Mouse (Mus musculus) liver, postnatal 0 days (tissue): Measurements from ENCODE around the gene Tek. TPM values are rescaled to one million over a fixed set of nuclear protein-coding genes. Genes with fewer than 3 reads are reported as not detected.

ENCODE experiments used
- ATAC-seq: fragments of 200-750 bp; cut with Nextera tagmentation; 2 replicates; pipeline ENCODE4 v1.8.0; 2017; ENCODE audit warnings: mild to moderate bottlenecking, moderate library complexity
- DNase-seq: peaks from one replicate; pipeline ENCODE4 v3.0.0-alpha.2; 2016
- H3K27ac ChIP-seq: fragments of 300-500 bp; sonication (generic); 2 replicates; pipeline ENCODE4 v1.5.1; 2014; ENCODE audit warnings: antibody characterized with exemption, moderate library complexity, mild to moderate bottlenecking, low read depth
- H3K27me3 ChIP-seq: fragments of 300-500 bp; sonication (generic); 2 replicates; pipeline ENCODE4 v1.6.1; 2014; ENCODE audit warnings: low read length, control low read depth, mixed read lengths; ENCODE audit not compliant: insufficient read depth
- H3K36me3 ChIP-seq: fragments of 300-500 bp; sonication (generic); replicated peaks from 2 replicates; pipeline ENCODE4 v1.6.1; 2014; ENCODE audit warnings: mild to moderate bottlenecking, control low read depth, low read length, moderate library complexity, mixed read lengths; ENCODE audit not compliant: insufficient read depth
- H3K4me1 ChIP-seq: fragments of 300-500 bp; sonication (generic); 2 replicates; pipeline ENCODE4 v1.6.1; 2014; ENCODE audit warnings: antibody characterized with exemption, mild to moderate bottlenecking, control low read depth; ENCODE audit not compliant: insufficient read depth
- H3K4me2 ChIP-seq: fragments of 300-500 bp; sonication (generic); 2 replicates; pipeline ENCODE4 v1.6.1; 2014; ENCODE audit warnings: low read depth, mild to moderate bottlenecking, low read length, moderate library complexity, mixed read lengths
- H3K4me3 ChIP-seq: fragments of 300-500 bp; sonication (generic); 2 replicates; pipeline ENCODE4 v1.5.1; 2014; ENCODE audit warnings: low read depth, low read length
- H3K9ac ChIP-seq: fragments of 300-500 bp; sonication (generic); replicated peaks from 2 replicates; pipeline ENCODE4 v1.6.1; 2014; ENCODE audit warnings: mild to moderate bottlenecking, moderate library complexity
- H3K9me3 ChIP-seq: fragments of 300-500 bp; sonication (generic); 2 replicates; pipeline ENCODE4 v1.6.1; 2016; ENCODE audit warnings: mild to moderate bottlenecking, control low read depth, low read length, mixed read lengths
- CTCF ChIP-seq: sonication (generic); IDR thresholded peaks from 2 replicates; pipeline ENCODE4 v1.5.1; 2016; ENCODE audit warnings: antibody characterized with exemption, low read depth
- EP300 ChIP-seq: IDR thresholded peaks from 2 replicates; pipeline ENCODE4 v1.6.1; 2016; ENCODE audit warnings: antibody characterized with exemption, low read depth, mild to moderate bottlenecking
- WGBS: fragments of 180-500 bp; shearing (Covaris S2); extraction: QIAGEN DNeasy Blood & Tissue Kit; methylation state at CpG from one replicate; pipeline ENCODE4 v1.1.7; 2014; ENCODE audit not compliant: insufficient replicate concordance; 5-methylcytosine and 5-hydroxymethylcytosine counted together
- polyA plus RNA-seq: library from polyadenylated mRNA; unstranded; fragments of >200 nt; fragmentation: Nextera tagmentation; extraction: Ambion mirVana; gene quantifications from 2 replicates; pipeline ENCODE4 v1.2.1, GENCODE M21; 2015

Tek gene
- polyA plus RNA-seq, 1 experiment from 2014 or later = 3.8 TPM

DNA sequence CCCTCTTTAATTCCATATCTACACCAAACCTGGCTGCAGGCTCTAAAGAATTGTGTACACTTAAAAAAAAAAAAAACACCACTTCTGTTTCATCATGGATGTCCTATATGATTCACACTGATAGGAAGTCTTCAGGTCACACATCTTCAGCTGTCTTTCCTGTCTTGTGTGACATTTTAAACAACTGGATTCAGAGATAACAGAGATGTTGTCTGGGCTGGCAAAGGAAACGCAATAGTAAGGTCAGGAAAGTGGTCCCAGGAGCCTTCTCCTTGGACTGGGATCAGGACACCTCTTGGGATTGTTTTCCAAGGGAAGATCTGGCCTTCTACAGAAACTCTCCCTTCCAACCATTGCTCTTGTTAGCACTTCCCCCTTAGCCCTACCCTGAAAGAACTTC, 2.7 kb downstream of the Tek start:
- no peak for DNase-seq
- WGBS = 47% methylated on average over 1 of the region's 1 CpGs
- no peak for TF ChIP-seq CTCF
- TF ChIP-seq EP300 = no peak
- Histone ChIP-seq H3K27me3 (no peaks in the 10 kb centered on the region), H3K9me3 (no peaks in the 10 kb centered on the region), H3K36me3 (no peaks in the 10 kb centered on the region), H3K4me1 (no peaks in the 10 kb centered on the region; the same call in 1 of the 2 replicates), H3K4me3 (no peak overlapping the region), H3K9ac (no peak overlapping the region), H3K4me2 (no peak overlapping the region), H3K27ac (no peak overlapping the region)
- no peak for ATAC-seq

DNA sequence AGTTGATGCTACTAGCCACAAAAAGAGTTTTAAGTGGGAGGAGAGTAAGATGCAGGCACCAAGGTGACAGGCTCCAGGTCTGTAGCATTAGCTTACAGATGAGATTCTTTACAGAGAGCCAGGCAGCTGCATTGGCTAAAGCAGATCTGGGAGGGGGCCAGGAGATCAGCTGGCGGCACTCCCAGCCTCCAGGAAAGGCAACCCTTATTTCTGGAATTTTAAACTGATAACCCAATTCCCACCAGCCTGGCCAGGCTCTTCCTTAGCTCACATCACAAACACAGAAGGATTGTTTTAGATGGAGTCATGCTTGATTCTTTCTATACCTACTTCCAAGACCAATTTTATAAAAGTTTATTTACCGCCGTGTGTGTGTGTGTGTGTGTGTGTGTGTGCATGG, 6.7 kb downstream of the Tek start:
- no peaks in the 10 kb centered on the region for H3K9me3 ChIP-seq
- no peak for ATAC-seq
- H3K4me3 ChIP-seq = no peak overlapping the region
- no peak for DNase-seq
- TF ChIP-seq CTCF (no peak), EP300 (no peak)
- H3K4me2 ChIP-seq = no peak overlapping the region
- 76% methylated on average over 3 of the region's 3 CpGs for WGBS
- no peaks in the 10 kb centered on the region for H3K36me3 ChIP-seq
- no peak overlapping the region for H3K27ac ChIP-seq
- no peaks in the 10 kb centered on the region for H3K27me3 ChIP-seq
- H3K4me1 ChIP-seq = no peaks in the 10 kb centered on the region; the same call in 1 of the 2 replicates
- H3K9ac ChIP-seq = no peak overlapping the region

DNA sequence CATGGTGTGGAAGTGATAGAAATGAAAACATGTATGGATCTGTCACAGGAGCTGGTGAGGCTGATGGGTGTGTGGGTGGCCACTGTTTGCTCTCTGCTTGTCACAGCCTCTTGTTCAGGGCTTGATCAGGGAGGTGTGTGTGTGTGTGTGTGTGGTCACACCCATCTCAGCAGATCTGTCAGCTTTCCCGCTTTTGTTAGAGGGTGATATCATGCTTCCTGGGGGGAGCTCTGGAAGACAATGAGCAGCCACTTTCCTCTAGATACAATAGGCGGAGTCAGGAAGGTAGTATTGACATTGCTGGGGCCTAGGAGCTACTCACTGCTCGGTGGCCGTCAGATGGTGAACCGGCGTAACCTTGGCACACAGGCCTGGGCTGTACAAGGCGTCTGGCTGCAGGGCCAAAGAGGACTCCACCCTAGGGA, 7.3 kb downstream of the Tek start:
- ATAC-seq (peak; percentile 43), DNase-seq (peak; percentile 15)
- Histone ChIP-seq H3K4me2 (no peak overlapping the region), H3K9me3 (no peaks in the 10 kb centered on the region), H3K27ac (no peak overlapping the region), H3K9ac (no peak overlapping the region), H3K36me3 (no peaks in the 10 kb centered on the region), H3K4me1 (no peaks in the 10 kb centered on the region; the same call in 1 of the 2 replicates), H3K27me3 (no peaks in the 10 kb centered on the region), H3K4me3 (no peak overlapping the region)
- WGBS = 37% methylated on average over 7 of the region's 7 CpGs
- TF ChIP-seq EP300 = no peak
- no peak for TF ChIP-seq CTCF

DNA sequence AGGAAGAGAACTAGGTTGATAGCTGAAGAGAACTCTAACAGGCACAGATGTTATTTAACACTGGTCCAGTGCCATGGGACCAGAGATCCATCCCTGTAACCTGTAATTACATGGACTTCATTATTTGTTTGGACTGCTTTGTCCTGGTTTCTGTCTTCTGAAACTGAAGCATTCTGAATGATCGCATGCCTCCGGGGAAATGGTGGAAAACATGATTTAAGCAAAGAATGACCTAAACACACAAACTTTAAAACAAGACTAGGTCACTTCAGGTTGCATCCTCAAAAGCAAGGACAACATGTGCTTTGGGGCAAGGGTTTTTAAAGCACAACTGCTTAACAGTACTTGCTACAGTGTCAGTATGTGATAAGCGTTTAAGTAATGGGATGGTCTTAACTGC, 8.2 kb downstream of the Tek start:
- Histone ChIP-seq H3K36me3 (no peaks in the 10 kb centered on the region), H3K9ac (no peak overlapping the region), H3K27ac (no peak overlapping the region), H3K4me1 (no peaks in the 10 kb centered on the region; the same call in 1 of the 2 replicates), H3K4me3 (no peak overlapping the region), H3K9me3 (no peaks in the 10 kb centered on the region), H3K27me3 (no peaks in the 10 kb centered on the region), H3K4me2 (no peak overlapping the region)
- ATAC-seq = no peak
- TF ChIP-seq CTCF = no peak
- no peak for TF ChIP-seq EP300
- DNase-seq = no peak
- WGBS = 88% methylated on average over 3 of the region's 3 CpGs

DNA sequence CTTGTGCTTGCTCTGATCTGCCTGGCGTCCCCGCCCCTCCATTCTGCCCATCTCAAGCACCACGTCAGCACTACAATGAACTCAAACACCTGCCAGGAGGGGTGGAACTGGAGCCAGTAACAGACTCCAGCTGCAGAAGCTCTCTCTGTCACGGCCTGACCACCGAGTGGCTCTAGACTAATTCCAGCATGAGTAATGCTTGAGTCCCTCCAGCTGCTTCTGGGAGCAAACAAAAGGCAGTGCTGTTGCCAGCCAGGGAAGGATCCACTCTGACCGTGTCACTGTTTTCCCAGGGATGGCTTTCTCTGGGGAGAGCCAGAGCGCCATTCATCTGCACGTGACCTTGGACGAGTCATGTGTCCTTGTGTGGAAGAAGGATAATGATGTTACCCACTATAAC, 13.4 kb downstream of the Tek start:
- WGBS = 61% methylated on average over 9 of the region's 9 CpGs
- TF ChIP-seq CTCF = no peak
- TF ChIP-seq EP300 = no peak
- Histone ChIP-seq H3K4me3 (no peak overlapping the region), H3K9ac (no peak overlapping the region), H3K36me3 (no peaks in the 10 kb centered on the region), H3K9me3 (no peaks in the 10 kb centered on the region), H3K27me3 (no peaks in the 10 kb centered on the region), H3K4me1 (no peaks in the 10 kb centered on the region), H3K27ac (no peak overlapping the region), H3K4me2 (no peak overlapping the region)
- ATAC-seq (no peak), DNase-seq (no peak)

DNA sequence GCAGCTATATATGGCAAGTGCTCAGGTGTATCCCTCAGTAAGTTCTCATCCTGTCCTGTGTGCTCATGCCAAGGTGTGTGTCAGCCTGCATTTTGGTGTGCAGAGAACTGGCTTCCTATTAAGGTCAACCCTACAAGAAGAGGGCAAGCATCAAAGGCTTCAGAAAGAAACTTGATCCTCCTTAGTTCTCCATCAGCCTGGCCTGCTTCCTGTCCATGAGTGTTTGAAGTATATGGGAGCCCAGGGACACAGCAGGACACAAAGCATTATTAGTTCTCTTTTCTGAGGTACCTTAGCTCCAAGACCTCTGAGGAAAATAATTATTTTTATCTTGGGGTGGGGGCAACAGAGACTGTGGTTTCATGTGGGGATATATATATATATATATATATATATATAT, 26.1 kb downstream of the Tek start:
- Histone ChIP-seq H3K4me2 (no peak overlapping the region), H3K4me3 (no peak overlapping the region), H3K36me3 (no peaks in the 10 kb centered on the region), H3K9ac (no peak overlapping the region), H3K27ac (no peak overlapping the region), H3K4me1 (no peaks in the 10 kb centered on the region), H3K9me3 (no peaks in the 10 kb centered on the region), H3K27me3 (no peaks in the 10 kb centered on the region)
- ATAC-seq (no peak), DNase-seq (no peak)
- no peak for TF ChIP-seq CTCF
- TF ChIP-seq EP300 = no peak

DNA sequence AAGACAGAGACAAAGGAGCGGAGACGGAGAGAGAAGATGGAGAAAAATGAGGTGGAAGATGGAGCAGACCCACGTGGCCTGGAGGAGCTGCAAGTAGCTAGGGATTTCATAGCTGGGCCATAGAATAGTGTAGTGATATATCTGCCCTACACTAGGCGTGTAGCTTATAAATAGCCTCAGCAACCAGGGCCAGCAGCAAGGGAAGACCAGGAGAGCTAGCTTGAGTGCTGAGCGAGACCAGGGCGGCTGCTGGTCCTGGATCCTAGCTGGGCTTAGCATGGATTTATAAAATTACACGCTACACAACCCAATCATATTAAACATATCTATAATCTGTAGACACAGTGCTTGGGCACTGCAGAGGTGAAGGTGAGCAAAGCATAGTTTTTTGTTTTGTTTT, 27.1 kb downstream of the Tek start:
- H3K27me3 ChIP-seq = no peaks in the 10 kb centered on the region
- H3K4me3 ChIP-seq = no peak overlapping the region
- WGBS = 79% methylated on average over 7 of the region's 7 CpGs
- DNase-seq (no peak), ATAC-seq (no peak)
- H3K4me1 ChIP-seq = no peaks in the 10 kb centered on the region
- no peak overlapping the region for H3K9ac ChIP-seq
- no peaks in the 10 kb centered on the region for H3K9me3 ChIP-seq
- no peak overlapping the region for H3K4me2 ChIP-seq
- no peaks in the 10 kb centered on the region for H3K36me3 ChIP-seq
- H3K27ac ChIP-seq = no peak overlapping the region
- no peak for TF ChIP-seq CTCF
- no peak for TF ChIP-seq EP300
